Mouse (Mus musculus) myocyte (in vitro differentiated cells): ENCODE data around the gene Tsen34. TPM values are rescaled to one million over a fixed set of nuclear protein-coding genes. Genes with fewer than 3 reads are reported as not detected.

Experiments
- H3K27me3 ChIP-seq: one replicate; pipeline ENCODE4 v1.6.1; 2011; ENCODE audit not compliant: control insufficient read depth, insufficient read depth, insufficient read length
- H3K36me3 ChIP-seq: one replicate; pipeline ENCODE4 v1.6.1; 2011; ENCODE audit not compliant: control insufficient read depth, insufficient read depth
- H3K4me2 ChIP-seq: one replicate; pipeline ENCODE4 v1.6.1; 2011; ENCODE audit warnings: low read depth, control low read depth
- H3K4me3 ChIP-seq: one replicate; pipeline ENCODE4 v1.5.1; 2011; ENCODE audit warnings: mild to moderate bottlenecking, control low read depth, moderate library complexity
- H3K79me2 ChIP-seq: one replicate; pipeline ENCODE4 v1.6.1; 2011; ENCODE audit not compliant: control insufficient read depth, insufficient read depth
- H3ac ChIP-seq: one replicate; pipeline ENCODE4 v1.6.1; 2011; ENCODE audit not compliant: control insufficient read depth, insufficient read length
- CEBPB ChIP-seq: IDR thresholded peaks from 2 replicates; pipeline ENCODE4 v1.6.1; 2011; ENCODE audit warnings: mild to moderate bottlenecking, moderate library complexity; ENCODE audit not compliant: poor library complexity, insufficient read depth, severe bottlenecking
- E2F4 ChIP-seq: IDR thresholded peaks from one replicate; pipeline ENCODE4 v1.6.1; 2011; ENCODE audit warnings: mild to moderate bottlenecking, control low read depth, moderate library complexity; ENCODE audit not compliant: insufficient read depth
- MAX ChIP-seq: IDR thresholded peaks from one replicate; pipeline ENCODE4 v1.6.1; 2011; ENCODE audit warnings: low read depth, mild to moderate bottlenecking, control low read depth
- MYOD1 ChIP-seq, 3 experiments: IDR thresholded peaks; one replicate each; pipeline ENCODE4 v1.6.1; 2011; ENCODE audit warnings: control low read depth in 2 of 3, low read depth in 2 of 3, mild to moderate bottlenecking in 2 of 3, moderate library complexity in 1 of 3; ENCODE audit not compliant: insufficient read length in 2 of 3, control insufficient read depth in 1 of 3
- MYOG ChIP-seq, 3 experiments: IDR thresholded peaks; one replicate each; pipeline ENCODE4 v1.6.1; 2011; ENCODE audit warnings: control low read depth in 2 of 3, low read depth in 2 of 3, mild to moderate bottlenecking in 2 of 3; ENCODE audit not compliant: insufficient read length in 2 of 3, control insufficient read depth in 1 of 3, insufficient read depth in 1 of 3
- POLR2A ChIP-seq: IDR thresholded peaks from one replicate; pipeline ENCODE4 v1.6.1; 2011; ENCODE audit warnings: low read depth, mild to moderate bottlenecking, control low read depth, moderate library complexity; ENCODE audit not compliant: insufficient read length
- POLR2AphosphoS2 ChIP-seq: IDR thresholded peaks from one replicate; pipeline ENCODE4 v1.6.1; 2011; ENCODE audit warnings: low read depth, control low read depth; ENCODE audit not compliant: insufficient read length
- REST ChIP-seq: IDR thresholded peaks from one replicate; pipeline ENCODE4 v1.6.1; 2011; ENCODE audit warnings: mild to moderate bottlenecking, control low read depth, moderate library complexity; ENCODE audit not compliant: insufficient read depth, insufficient read length
- SRF ChIP-seq: IDR thresholded peaks from one replicate; pipeline ENCODE4 v1.6.1; 2011; ENCODE audit warnings: low read depth; ENCODE audit not compliant: control insufficient read depth, insufficient read length
- TCF12 ChIP-seq: IDR thresholded peaks from one replicate; pipeline ENCODE4 v1.6.1; 2011; ENCODE audit warnings: mild to moderate bottlenecking, control low read depth; ENCODE audit not compliant: poor library complexity, insufficient read depth, severe bottlenecking
- TCF3 ChIP-seq: IDR thresholded peaks from one replicate; pipeline ENCODE4 v1.6.1; 2011; ENCODE audit warnings: low read depth, control low read depth; ENCODE audit not compliant: insufficient read length
- USF1 ChIP-seq: IDR thresholded peaks from one replicate; pipeline ENCODE4 v1.6.1; 2011; ENCODE audit warnings: low read depth, mild to moderate bottlenecking, control low read depth, moderate library complexity
- polyA plus RNA-seq: library from polyadenylated mRNA; unstranded; fragments of >200 nt; fragmentation: generic; extraction: Trizol; gene quantifications from one replicate; pipeline ENCODE4 v1.2.1, GENCODE M21; 2012; ENCODE audit warnings: missing spikeins

The Tsen34 gene
- polyA plus RNA-seq, 1 experiment = 93.9 TPM

DNA sequence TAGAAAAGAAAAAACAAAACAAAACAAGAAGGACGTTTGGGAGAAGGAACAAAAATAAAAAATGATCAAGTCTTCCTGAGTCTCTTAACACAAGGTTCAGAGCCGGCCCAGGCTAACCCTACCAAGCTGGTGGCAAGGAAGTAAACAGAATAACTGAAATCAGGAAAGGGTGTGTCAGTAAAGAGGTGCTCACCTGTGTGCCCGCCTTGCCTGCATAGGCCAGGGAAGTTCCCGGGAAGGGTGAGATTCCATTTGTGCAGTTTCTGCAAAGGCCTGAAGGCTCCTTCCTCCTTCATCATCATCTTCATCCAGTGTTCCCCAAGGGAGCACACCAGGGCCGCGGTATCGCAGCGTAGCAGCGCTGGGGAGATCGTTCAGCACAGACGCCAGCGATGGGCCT, 16.3 kb upstream of the Tsen34 start:
- no peak overlapping the region for H3K4me2 ChIP-seq
- H3K27me3 ChIP-seq = no peaks in the 10 kb centered on the region
- no peak overlapping the region for H3ac ChIP-seq
- H3K79me2 ChIP-seq = no peaks in the 10 kb centered on the region
- H3K36me3 ChIP-seq = no peaks in the 10 kb centered on the region
- H3K4me3 ChIP-seq = no peak overlapping the region
- no peak for TF ChIP-seq REST
- no peak for TF ChIP-seq SRF
- TF ChIP-seq MYOD1 (IDR thresholded peaks at IDR 0.05; ENCODE audit: control insufficient read depth in 1 of 3, insufficient read length in 2 of 3, low read depth in 2 of 3) = no peak
- no peak for TF ChIP-seq E2F4
- TF ChIP-seq MAX = no peak
- TF ChIP-seq USF1 = no peak
- TF ChIP-seq TCF3 = no peak
- no peak for TF ChIP-seq CEBPB

DNA sequence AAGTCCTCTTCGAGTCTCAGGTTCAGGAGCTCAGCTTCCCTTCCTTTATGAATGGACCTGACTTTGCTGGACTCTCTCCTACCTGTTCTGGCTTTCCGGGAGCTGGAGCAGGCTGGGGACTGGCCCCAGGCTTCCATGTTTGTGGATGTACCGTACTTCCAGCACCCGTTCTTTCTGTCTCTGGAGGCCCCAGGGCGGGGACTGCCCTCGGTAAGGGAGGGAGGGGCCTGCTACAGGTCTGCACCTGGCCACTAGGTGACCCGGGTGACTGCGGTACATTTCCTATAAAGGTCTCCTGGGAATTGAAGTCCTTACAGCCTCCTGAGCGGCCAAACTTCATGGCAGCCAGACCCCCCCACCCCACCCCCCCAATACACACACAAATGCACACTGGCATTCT, 15.3 kb upstream of the Tsen34 start, which contains the start of gene Tmc4:
Tmc4 (minus strand) TSS at position 212 of the 400 bp plus-strand sequence.
- no peak for TF ChIP-seq SRF
- no peak for TF ChIP-seq MYOD1 (IDR thresholded peaks at IDR 0.05; ENCODE audit: control insufficient read depth in 1 of 3, insufficient read length in 2 of 3, low read depth in 2 of 3)
- no peak for TF ChIP-seq E2F4
- Histone ChIP-seq H3K4me2 (no peak within 1 kb of the TSS), H3K79me2 (no peaks in the 10 kb centered on the region), H3K27me3 (no peaks in the 10 kb centered on the region), H3K36me3 (no peaks in the 10 kb centered on the region), H3ac (no peak within 1 kb of the TSS), H3K4me3 (no peak within 1 kb of the TSS)

DNA sequence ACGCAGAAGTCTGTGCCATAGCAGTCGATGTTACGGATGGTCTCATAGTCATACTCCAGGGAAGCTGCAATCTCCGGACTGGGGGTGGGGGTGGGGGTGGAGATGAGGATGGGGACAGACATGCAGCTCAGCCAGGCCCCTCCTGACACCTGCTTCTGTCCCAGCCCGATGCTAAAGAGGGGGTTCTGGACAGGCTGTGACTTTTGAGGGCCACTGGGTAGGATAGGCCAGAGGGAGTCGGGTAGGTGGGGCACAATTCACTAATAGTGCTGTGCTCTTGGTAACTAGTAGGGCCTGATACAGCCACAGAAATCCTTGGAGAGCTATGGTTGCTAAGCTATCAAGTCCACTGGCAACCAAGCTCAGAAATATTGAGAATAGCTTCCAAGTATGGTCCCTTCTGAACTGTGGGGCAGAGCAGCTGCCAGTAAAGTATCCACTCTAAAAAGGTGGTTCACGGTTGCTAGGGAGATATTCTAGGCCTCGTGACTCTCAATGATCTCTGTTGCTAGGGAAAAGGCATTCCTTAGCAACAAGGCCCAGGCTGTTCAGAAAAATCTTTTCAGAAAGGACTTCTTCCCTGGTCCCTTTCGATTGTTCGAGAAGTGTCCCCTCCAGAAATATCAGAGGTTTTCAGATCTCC, 8.6 kb upstream of the Tsen34 start:
- H3K36me3 ChIP-seq = no peaks in the 10 kb centered on the region
- H3ac ChIP-seq = no peak overlapping the region
- no peak overlapping the region for H3K4me2 ChIP-seq
- H3K79me2 ChIP-seq = no peaks in the 10 kb centered on the region
- no peak for TF ChIP-seq CEBPB
- TF ChIP-seq REST = no peak
- no peak for TF ChIP-seq TCF3
- no peaks in the 10 kb centered on the region for H3K27me3 ChIP-seq
- H3K4me3 ChIP-seq = no peak overlapping the region

DNA sequence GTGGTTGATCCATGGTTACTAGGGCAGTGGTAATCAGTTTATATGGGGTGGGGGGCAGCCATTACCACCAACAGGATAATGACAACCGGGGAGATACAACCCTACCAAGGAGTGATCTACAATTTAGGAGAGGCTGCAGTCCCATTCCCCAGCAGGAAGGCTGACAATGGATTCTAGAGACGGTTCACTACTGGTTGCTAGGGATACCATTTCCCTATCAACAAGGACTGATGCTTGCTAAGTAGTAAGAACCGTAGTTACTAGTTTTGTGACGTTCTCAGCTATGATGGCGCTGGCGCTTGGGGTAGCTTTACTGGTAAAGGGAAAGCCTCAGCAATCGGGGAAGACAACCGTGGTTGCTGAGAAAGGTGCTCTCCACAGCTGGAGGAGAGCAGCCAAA, 8.0 kb upstream of the Tsen34 start:
- no peak overlapping the region for H3K4me2 ChIP-seq
- no peak overlapping the region for H3ac ChIP-seq
- H3K79me2 ChIP-seq = no peaks in the 10 kb centered on the region
- H3K4me3 ChIP-seq = no peak overlapping the region
- no peak for TF ChIP-seq USF1
- TF ChIP-seq POLR2A = no peak
- no peak for TF ChIP-seq E2F4
- no peak for TF ChIP-seq TCF12
- TF ChIP-seq REST = no peak
- no peak for TF ChIP-seq CEBPB
- no peak for TF ChIP-seq POLR2AphosphoS2
- no peak for TF ChIP-seq SRF
- no peak for TF ChIP-seq MYOD1 (IDR thresholded peaks at IDR 0.05; ENCODE audit: control insufficient read depth in 1 of 3, insufficient read length in 2 of 3, low read depth in 2 of 3)
- no peak for TF ChIP-seq TCF3
- no peaks in the 10 kb centered on the region for H3K36me3 ChIP-seq
- H3K27me3 ChIP-seq = no peaks in the 10 kb centered on the region

DNA sequence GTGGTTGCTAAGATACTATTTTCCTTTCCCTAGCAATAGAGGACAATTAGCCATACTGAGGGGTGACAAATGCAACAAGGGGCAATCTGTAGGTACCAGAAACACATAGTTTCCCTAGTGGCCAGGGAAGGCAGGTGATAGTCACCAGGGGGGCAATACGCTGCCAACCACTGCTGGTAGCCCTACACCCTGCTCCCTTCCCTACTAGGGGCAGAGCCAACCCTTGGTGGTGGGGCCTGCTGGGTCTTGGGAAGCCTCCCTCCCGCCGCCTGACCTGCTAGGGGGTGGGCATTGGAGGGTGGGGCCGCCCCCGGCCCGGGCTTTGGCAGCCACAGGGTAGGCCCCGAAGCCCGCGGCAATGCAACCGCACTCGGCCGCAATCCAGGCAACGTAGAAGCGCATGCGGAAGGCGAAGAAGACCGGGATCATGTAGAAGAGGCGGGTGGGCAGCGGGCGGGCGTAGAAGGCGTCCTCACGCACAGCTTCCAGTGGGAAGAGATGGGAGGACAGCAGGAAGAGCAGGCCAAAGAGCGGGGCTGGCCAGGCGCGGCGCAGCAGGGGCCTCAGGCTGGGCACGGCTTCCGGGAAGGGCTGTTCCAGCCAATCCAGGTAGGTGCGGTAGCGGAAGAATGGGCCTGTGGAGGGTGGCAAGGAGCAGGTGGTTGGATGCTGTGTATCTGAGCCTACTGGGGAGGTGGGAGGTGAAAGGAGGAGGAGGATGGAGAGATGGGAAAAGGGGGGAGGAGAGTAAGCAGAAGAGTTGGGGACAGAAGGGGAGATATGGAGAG, 7.1 kb upstream of the Tsen34 start:
- H3K36me3 ChIP-seq = no peaks in the 10 kb centered on the region
- H3K27me3 ChIP-seq = no peaks in the 10 kb centered on the region
- no peak overlapping the region for H3K4me2 ChIP-seq
- no peak overlapping the region for H3K4me3 ChIP-seq
- H3K79me2 ChIP-seq = no peaks in the 10 kb centered on the region
- no peak for TF ChIP-seq E2F4
- no peak for TF ChIP-seq POLR2A
- TF ChIP-seq SRF = no peak
- no peak for TF ChIP-seq MYOG (IDR thresholded peaks at IDR 0.05; ENCODE audit: control insufficient read depth in 1 of 3, insufficient read depth in 1 of 3, insufficient read length in 2 of 3, low read depth in 2 of 3)
- no peak for TF ChIP-seq POLR2AphosphoS2
- no peak for TF ChIP-seq MAX
- no peak for TF ChIP-seq REST
- TF ChIP-seq TCF3 = no peak
- no peak for TF ChIP-seq TCF12
- TF ChIP-seq USF1 = no peak
- no peak for TF ChIP-seq MYOD1 (IDR thresholded peaks at IDR 0.05; ENCODE audit: control insufficient read depth in 1 of 3, insufficient read length in 2 of 3, low read depth in 2 of 3)
- no peak for TF ChIP-seq CEBPB
- H3ac ChIP-seq = no peak overlapping the region
